Mouse (Mus musculus) liver, embryonic 14.5 days (tissue): ENCODE results near the gene Prdm2.

Source experiments
- CTCF ChIP-seq: IDR thresholded peaks from 2 replicates; pipeline ENCODE4 v1.5.1; 2016; ENCODE audit warnings: antibody characterized with exemption, low read depth, control low read depth
- EP300 ChIP-seq: IDR thresholded peaks from 2 replicates; pipeline ENCODE4 v1.6.1; 2016; ENCODE audit warnings: antibody characterized with exemption, low read depth

GRCm38 (mm10) chr4:143161619-143162479 lies 50.9 kb downstream of the Prdm2 start:
- TF ChIP-seq CTCF (no peak), EP300 (no peak)
